Mouse (Mus musculus) brain, embryonic 14.5 days (tissue): ENCODE measurements at regions not wholly inside any gene's neighbourhood (a gene's known extent, or its start where the extent isn't known, plus 50 kb on each side); places are given as distances from the start of the nearest gene placed in this dataset.

Source experiments
- CTCF ChIP-seq: fragments of 200-500 bp; IDR thresholded peaks from 2 replicates; pipeline ENCODE4 v1.5.1; 2012; ENCODE audit warnings: inconsistent platforms, mild to moderate bottlenecking, moderate library complexity, borderline replicate concordance; ENCODE audit not compliant: insufficient read depth, insufficient read length; ENCODE audit errors: extremely low read depth
- POLR2A ChIP-seq: fragments of 200-500 bp; IDR thresholded peaks from 2 replicates; pipeline ENCODE4 v1.6.1; 2012; ENCODE audit warnings: mild to moderate bottlenecking, inconsistent platforms, borderline replicate concordance; ENCODE audit not compliant: poor library complexity, insufficient read depth, insufficient read length, severe bottlenecking; ENCODE audit errors: extremely low read depth

DNA sequence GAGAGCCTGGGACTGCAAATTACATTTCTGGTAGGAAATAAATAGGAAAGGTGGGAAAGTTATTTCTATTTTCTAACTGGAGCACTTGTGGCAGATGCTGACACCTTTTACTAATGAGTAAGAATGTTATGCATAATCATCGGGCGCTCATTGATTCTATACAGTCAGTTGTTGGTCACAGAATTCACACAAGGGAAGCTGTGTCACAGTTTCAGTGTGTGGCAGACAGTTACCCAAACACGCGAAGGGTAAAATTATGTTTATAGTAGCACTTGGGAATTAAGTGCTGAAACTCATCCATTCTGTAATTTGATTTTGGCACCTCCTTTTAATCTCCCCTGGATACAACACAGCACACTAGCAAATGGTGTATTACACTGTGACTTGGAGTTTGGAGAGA lies 1376.8 kb downstream of the Sis start:
- TF ChIP-seq CTCF (no peak), POLR2A (no peak)
